Mouse (Mus musculus) heart, postnatal 0 days (tissue): ENCODE results near the gene Gstt1. TPM values are rescaled to one million over a fixed set of nuclear protein-coding genes. Genes with fewer than 3 reads are reported as not detected.

Experiments
- ATAC-seq: fragments of 200-750 bp; cut with Nextera tagmentation; 2 replicates; pipeline ENCODE4 v1.8.0; 2017; ENCODE audit warnings: low read depth, moderate number of reproducible peaks, moderate library complexity; ENCODE audit not compliant: insufficient read depth
- DNase-seq: peaks from one replicate; pipeline ENCODE4 v3.0.0-alpha.2; 2016; ENCODE audit warnings: low spot score
- H3K27ac ChIP-seq: fragments of 300-500 bp; sonication (generic); 2 replicates; pipeline ENCODE4 v1.5.1; 2014; ENCODE audit warnings: low read depth, mild to moderate bottlenecking
- H3K27me3 ChIP-seq: fragments of 300-500 bp; sonication (generic); 2 replicates; pipeline ENCODE4 v1.6.1; 2014; ENCODE audit warnings: low read length, mixed read lengths; ENCODE audit not compliant: control insufficient read depth, insufficient read depth
- H3K36me3 ChIP-seq: fragments of 300-500 bp; sonication (generic); replicated peaks from 2 replicates; pipeline ENCODE4 v1.6.1; 2014; ENCODE audit warnings: low read length, mixed read lengths; ENCODE audit not compliant: control insufficient read depth, insufficient read depth
- H3K4me1 ChIP-seq: fragments of 300-500 bp; sonication (generic); 2 replicates; pipeline ENCODE4 v1.6.1; 2014; ENCODE audit warnings: antibody characterized with exemption; ENCODE audit not compliant: control insufficient read depth, insufficient read depth
- H3K4me2 ChIP-seq: fragments of 300-500 bp; sonication (generic); 2 replicates; pipeline ENCODE4 v1.6.1; 2014; ENCODE audit warnings: low read depth, mild to moderate bottlenecking, low read length, moderate library complexity
- H3K4me3 ChIP-seq: fragments of 300-500 bp; sonication (generic); 2 replicates; pipeline ENCODE4 v1.5.1; 2014; ENCODE audit warnings: low read depth, low read length
- H3K9ac ChIP-seq: fragments of 300-500 bp; sonication (generic); replicated peaks from 2 replicates; pipeline ENCODE4 v1.6.1; 2014; ENCODE audit warnings: low read depth, low read length, mixed read lengths
- H3K9me3 ChIP-seq: fragments of 300-500 bp; sonication (generic); replicated peaks from 2 replicates; pipeline ENCODE4 v1.6.1; 2016; ENCODE audit warnings: low read length; ENCODE audit not compliant: control insufficient read depth
- CTCF ChIP-seq: IDR thresholded peaks from 2 replicates; pipeline ENCODE4 v1.5.1; 2016; ENCODE audit warnings: antibody characterized with exemption, control low read depth, low read depth
- EP300 ChIP-seq: IDR thresholded peaks from 2 replicates; pipeline ENCODE4 v1.6.1; 2016; ENCODE audit warnings: antibody characterized with exemption, low read depth
- WGBS: fragments of 180-500 bp; shearing (Covaris S2); extraction: QIAGEN DNeasy Blood & Tissue Kit; methylation state at CpG from one replicate; pipeline ENCODE4 v1.1.7; 2014; 5-methylcytosine and 5-hydroxymethylcytosine counted together
- polyA plus RNA-seq: library from polyadenylated mRNA; unstranded; fragments of >200 nt; fragmentation: Nextera tagmentation; extraction: Ambion mirVana; gene quantifications from 2 replicates; pipeline ENCODE4 v1.2.1, GENCODE M21; 2015
- total RNA-seq: library from RNA; depleted of rRNA; stranded (reverse); fragments of >200 nt; gene quantifications from 2 replicates; pipeline ENCODE4 v1.2.3, GENCODE M21; 2014; ENCODE audit warnings: low replicate concordance

Gene Gstt1
- total and polyA plus RNA-seq, 2 experiments from 2014 or later, result 7.6 to 20.0 TPM

GRCm38 (mm10) chr10:75833456-75834080, 35.2 kb upstream of the Gstt1 start:
- TF ChIP-seq CTCF (no peak), EP300 (no peak)
- peak overlapping the region; percentile 71 for H3K4me2 ChIP-seq
- H3K9ac ChIP-seq, result no peak overlapping the region; the same call in 1 of the 2 replicates
- WGBS, result 13% methylated on average over 21 of the region's 21 CpGs
- peak overlapping the region; percentile 47 for H3K4me3 ChIP-seq
- DNase-seq, result no peak
- no peaks in the 10 kb centered on the region for H3K9me3 ChIP-seq
- H3K27ac ChIP-seq, result 0 out of 2 replicates have a peak overlapping the region, but pooled peaks have one; percentile 1
- peaks cover 28% of the 10 kb centered on the region for H3K4me1 ChIP-seq
- H3K36me3 ChIP-seq, result no peaks in the 10 kb centered on the region
- no peaks in the 10 kb centered on the region for H3K27me3 ChIP-seq
- no peak for ATAC-seq

GRCm38 (mm10) chr10:75832272-75832895, 34.0 kb upstream of the Gstt1 start:
- Histone ChIP-seq H3K4me3 (no peak overlapping the region), H3K9me3 (no peaks in the 10 kb centered on the region), H3K36me3 (no peaks in the 10 kb centered on the region), H3K9ac (no peak overlapping the region), H3K4me1 (peaks cover 32% of the 10 kb centered on the region), H3K4me2 (no peak overlapping the region), H3K27ac (no peak overlapping the region), H3K27me3 (no peaks in the 10 kb centered on the region)
- DNase-seq, result peak; percentile 85
- 51% methylated on average over 13 of the region's 13 CpGs for WGBS
- TF ChIP-seq EP300, result no peak
- peak; percentile 89 for TF ChIP-seq CTCF
- ATAC-seq, result no peak

GRCm38 (mm10) chr10:75830275-75830670, 31.9 kb upstream of the Gstt1 start:
- TF ChIP-seq EP300 (no peak), CTCF (no peak)
- no peak overlapping the region for H3K4me3 ChIP-seq
- no peak for ATAC-seq

GRCm38 (mm10) chr10:75829529-75830274, 31.3 kb upstream of the Gstt1 start:
- 75% methylated on average over 2 of the region's 2 CpGs for WGBS
- ATAC-seq (no peak), DNase-seq (no peak)
- Histone ChIP-seq H3K9ac (no peak overlapping the region), H3K36me3 (no peaks in the 10 kb centered on the region), H3K9me3 (peaks cover under 1% of the 10 kb centered on the region; the same call in 1 of the 2 replicates), H3K4me2 (no peak overlapping the region), H3K27ac (no peak overlapping the region), H3K4me1 (peaks cover 16% of the 10 kb centered on the region), H3K27me3 (no peaks in the 10 kb centered on the region), H3K4me3 (no peak overlapping the region)
- TF ChIP-seq CTCF (no peak), EP300 (no peak)

More at GRCm38 (mm10) chr10:75830275-75830670, 31.9 kb upstream of the Gstt1 start:
- no peaks in the 10 kb centered on the region for H3K36me3 ChIP-seq
- H3K9me3 ChIP-seq, result no peaks in the 10 kb centered on the region
- no peak for DNase-seq
- no peak overlapping the region for H3K27ac ChIP-seq
- no peak overlapping the region for H3K4me2 ChIP-seq
- WGBS, result 79% methylated on average over 2 of the region's 2 CpGs
- H3K9ac ChIP-seq, result no peak overlapping the region
- peaks cover 20% of the 10 kb centered on the region for H3K4me1 ChIP-seq
- no peaks in the 10 kb centered on the region for H3K27me3 ChIP-seq

GRCm38 (mm10) chr10:75828500-75828931, 30.1 kb upstream of the Gstt1 start:
- Histone ChIP-seq H3K9me3 (peaks cover 3% of the 10 kb centered on the region; the same call in 1 of the 2 replicates), H3K4me3 (no peak overlapping the region), H3K9ac (no peak overlapping the region), H3K4me2 (no peak overlapping the region), H3K27ac (no peak overlapping the region), H3K4me1 (peaks cover 16% of the 10 kb centered on the region), H3K27me3 (no peaks in the 10 kb centered on the region), H3K36me3 (no peaks in the 10 kb centered on the region)
- ATAC-seq (no peak), DNase-seq (no peak)
- TF ChIP-seq EP300 (no peak), CTCF (no peak)
